Mouse (Mus musculus) olfactory bulb, adult 2 months (tissue): ENCODE results near the gene Cdr2l.

Source experiments
- CTCF ChIP-seq: fragments of 200-500 bp; IDR thresholded peaks from 2 replicates; pipeline ENCODE4 v1.5.1; 2012; ENCODE audit warnings: low read depth, mild to moderate bottlenecking, low read length, moderate library complexity; ENCODE audit not compliant: insufficient read depth
- POLR2A ChIP-seq: fragments of 200-500 bp; IDR thresholded peaks from 2 replicates; pipeline ENCODE4 v1.6.1; 2012; ENCODE audit warnings: mild to moderate bottlenecking, low read depth, low read length, moderate library complexity; ENCODE audit not compliant: insufficient read depth

DNA sequence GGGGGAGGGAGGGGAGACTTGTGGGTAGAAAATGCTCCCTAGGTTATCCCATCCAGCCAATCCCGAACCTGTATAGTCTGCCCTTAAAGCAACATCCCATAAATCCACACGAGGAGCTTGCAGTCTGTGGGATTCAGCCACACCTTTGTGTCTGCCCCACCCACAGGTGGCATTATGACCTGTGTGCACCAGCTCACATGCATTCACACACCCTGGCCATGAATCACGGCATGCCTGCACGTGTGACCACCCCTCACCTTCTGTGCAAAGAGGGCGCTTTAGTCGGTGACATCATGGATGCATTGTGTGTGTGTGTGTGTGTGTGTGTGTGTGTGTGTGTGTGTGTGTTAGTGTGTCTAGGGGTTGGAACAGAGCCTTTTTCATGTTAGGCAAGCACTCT is 39.9 kb upstream of the Cdr2l start:
- TF ChIP-seq POLR2A (no peak), CTCF (no peak)
